Mouse (Mus musculus) cerebellum, postnatal 25 days (tissue): ENCODE results near the gene Aip.
A peak's percentile ranks its signal among the peaks of the same experiment; 100 is the strongest.
"Not testable (repeated sequence)": the region's sequence is repeated elsewhere in the genome, so short reads cannot be mapped to it uniquely, and the experiment has no call there.

Experiments used
- DNase-seq, 2 experiments: peaks; one replicate each; pipeline ENCODE4 v3.0.0; 2021; ENCODE audit warnings: mixed read lengths in 2 of 2

The Aip gene

GRCm38 (mm10) chr19:4134354-4134753 lies 8.7 kb upstream of the Aip start:
- peak in 1 of 2 experiments; percentile 27 for DNase-seq

- peak in 1 of 2 experiments; percentile 21 for DNase-seq
Measured at GRCm38 (mm10) chr19:4131768-4132167, 6.1 kb upstream of the Aip start.

DNA sequence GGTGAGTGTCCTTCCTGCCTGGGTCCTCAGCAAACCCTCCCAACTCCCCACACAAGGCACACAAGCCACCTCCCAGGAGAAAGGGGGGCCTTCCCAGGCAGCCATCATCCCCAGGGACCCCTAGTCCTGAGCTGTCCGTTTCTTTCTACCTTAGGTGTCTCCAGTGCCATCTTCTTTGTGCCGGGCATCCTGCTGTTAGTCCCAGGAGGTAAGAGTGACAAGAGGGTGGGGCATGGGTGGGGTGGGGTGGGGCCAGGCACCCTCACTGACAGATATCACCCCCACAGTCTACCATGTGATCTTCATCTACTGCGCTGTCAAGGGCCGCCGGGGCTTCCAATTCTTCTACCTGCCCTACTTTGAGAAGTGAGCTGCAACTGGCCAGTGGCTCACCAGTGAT lies 5.4 kb upstream of the Aip start:
- no peak for DNase-seq

- DNase-seq: no peak
Measured at GRCm38 (mm10) chr19:4130106-4130505, 4.4 kb upstream of the Aip start.

GRCm38 (mm10) chr19:4129462-4129861 lies 3.8 kb upstream of the Aip start:
- DNase-seq: peak in 1 of 2 experiments; percentile 22

DNA sequence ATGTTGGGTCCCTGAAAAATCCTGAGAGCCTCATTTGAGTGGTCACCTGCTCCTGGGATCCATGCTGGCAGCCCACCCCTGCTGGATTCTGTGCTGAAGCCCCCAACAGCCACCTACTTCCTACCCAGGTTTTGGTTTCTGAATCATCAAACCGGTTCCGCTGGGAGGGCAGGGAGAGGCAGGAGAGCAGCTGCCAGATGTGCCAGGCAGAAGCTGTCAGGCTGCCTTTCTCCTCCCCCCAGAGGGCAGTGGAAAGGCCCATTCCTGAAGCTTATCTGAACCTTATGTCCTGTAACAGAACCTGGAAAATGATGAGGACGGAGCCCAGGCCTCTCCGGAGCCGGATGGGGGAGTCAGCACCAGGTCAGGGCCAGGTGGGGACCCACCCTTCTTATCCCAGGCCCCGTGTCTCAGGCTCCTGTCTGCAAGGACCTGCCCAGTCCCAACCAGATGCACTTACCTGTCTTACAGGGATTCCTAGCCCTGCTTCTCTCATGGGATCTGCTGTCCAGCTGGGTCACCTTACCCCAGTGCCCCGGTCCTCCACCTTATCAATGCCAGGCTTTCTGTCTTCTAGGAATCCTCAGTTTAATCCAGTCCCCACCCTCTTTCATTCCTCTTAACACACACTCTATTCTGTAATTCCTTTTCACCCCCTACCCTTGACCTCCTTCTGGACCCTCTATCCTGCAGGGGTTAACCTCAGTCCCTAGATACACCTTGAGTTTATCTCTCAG lies 1.3 kb upstream of the Aip start:
- DNase-seq: peak; percentile 36 to 45

GRCm38 (mm10) chr19:4125268-4125667 lies 390 bp downstream of the Aip start:
- DNase-seq: not testable (repeated sequence)

DNA sequence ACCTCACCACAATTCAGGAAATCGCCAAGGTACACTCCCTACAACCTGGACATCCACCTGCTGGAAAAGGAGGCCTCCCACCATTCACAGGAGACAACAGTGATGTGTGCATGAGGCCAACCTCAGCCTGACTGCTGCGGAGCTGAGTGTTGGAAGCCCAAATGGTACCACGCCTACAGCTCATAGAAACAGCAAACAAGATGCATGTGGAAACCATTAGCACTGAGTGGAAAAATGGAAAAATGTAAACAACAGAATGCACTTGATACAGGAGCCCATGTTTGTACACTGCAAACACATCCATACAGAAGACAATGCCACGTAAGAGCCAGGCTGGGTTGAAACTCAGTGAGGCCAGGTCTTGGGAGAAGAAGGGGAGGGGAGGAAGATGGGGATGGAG lies 1.2 kb downstream of the Aip start:
- DNase-seq: no peak

DNA sequence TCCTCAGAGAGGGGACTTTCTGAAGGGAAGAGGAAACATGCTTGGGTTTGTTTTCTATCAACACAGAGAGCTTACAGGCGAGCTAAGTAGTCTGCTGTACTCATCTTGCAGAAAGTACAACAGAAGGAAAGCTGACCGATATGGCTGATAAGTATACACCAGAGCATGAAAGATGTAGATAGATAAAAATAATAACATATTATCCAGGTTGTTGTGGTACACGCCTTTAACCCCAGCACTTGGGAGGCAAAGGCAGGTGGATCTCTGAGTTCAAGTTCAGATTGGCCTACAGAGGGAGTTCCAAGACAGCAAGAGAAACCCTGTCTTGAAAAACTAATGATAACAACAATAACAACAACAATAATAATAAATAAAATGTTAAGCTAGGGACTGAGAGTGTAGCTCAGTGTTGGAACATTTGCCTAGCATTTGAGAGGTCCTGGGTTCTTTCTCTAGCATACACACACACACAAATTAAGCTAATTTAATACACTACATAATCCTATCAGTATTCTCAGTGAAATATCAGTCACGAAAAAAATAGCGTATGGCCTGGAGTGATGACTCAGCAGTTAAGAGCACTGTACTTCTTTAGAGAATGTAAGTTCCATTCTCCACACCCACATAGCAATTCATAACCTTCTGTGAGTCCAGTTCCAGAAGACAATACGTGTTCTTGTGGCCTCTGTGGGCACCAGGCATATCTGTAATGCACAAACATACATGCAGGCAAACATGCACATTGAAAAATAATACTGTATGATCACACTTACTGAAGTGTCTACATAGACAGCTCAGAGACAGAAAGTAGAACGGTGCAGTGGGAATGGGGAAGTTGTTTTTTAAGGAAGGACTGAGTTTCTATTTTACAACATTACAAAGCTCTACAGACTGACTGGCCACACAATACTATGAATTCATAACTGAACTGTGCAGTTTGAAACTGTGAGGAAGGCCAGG lies 3.0 kb downstream of the Aip start:
- DNase-seq: no peak

- not testable (repeated sequence) for DNase-seq
Measured at GRCm38 (mm10) chr19:4121896-4122295, 3.8 kb downstream of the Aip start.

GRCm38 (mm10) chr19:4121097-4121805 lies 4.4 kb downstream of the Aip start:
- DNase-seq: peak; percentile 99

DNA sequence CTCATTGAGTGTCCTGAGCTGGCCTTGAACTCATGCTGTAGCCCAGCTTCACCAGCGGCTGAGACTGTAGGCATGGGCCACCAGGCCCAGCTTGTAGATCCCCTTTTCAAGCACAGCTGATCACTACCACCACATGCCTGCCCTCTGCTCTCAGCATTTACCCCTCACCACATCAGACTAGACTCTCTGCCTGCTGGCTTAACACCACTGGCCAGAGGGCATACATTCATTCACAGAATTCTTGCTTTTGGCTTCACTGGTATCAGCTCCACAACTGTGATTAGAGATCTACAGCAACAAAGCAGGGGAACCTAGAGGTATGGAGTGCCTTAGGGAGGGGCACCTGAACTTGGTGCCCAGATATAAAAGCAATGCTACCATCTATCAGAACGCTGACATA lies 5.2 kb downstream of the Aip start:
- no peak for DNase-seq

DNA sequence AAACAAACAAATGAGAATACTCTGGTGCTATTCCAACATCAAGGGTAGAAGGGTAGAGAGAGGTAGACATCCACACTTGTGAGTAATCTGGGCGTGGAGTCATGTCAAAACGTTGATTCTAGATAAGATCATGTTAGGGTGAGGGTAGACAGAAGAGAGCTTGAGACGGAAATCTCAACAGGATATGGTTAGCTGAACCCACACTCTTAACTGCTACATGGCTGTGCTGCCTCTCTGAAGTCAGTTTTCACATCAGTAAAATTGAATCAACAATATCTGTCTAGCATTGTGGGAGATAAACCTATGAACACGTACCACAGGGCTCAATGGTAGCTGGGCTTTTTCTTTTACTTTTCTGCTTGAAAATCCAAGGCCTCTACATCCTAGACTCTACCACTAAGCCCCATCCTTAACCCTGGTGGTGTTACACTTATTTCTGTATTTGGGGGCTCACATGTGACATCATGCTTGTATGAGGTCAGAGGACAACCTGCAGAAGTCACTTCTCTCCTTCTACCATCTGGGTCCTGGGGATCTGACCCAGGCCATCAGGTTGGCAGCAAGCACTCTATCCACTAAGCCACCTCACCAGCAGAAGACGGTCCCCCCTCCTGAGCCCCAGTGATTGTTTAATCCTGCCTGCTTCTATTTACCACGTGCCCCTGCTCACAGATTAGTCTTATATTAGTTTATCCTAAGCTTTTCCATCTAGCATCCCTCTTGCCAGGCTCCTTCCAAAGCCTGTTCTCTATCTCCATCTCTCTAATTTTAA lies 5.8 kb downstream of the Aip start:
- no peak for DNase-seq

- DNase-seq: no peak
Measured at GRCm38 (mm10) chr19:4118350-4118749, 7.3 kb downstream of the Aip start.

DNA sequence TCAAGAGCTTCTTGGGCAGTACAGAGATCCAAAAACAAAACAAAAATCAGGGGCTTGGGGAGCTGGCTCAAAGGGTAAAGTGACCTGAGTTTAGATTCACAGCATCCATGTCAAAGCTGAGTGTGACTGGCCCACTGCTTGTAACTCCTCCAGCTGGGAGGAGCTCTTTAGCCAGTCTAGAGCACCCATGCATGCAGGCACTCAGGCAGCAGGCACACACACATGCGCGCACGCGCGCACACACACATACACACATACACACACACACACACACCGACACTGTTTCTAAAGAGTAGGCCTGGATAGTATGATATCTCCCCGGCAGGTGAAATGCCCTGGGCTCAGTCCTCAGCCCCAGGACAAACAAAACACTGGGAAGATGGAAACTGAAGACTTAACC lies 8.7 kb downstream of the Aip start:
- DNase-seq: no peak

GRCm38 (mm10) chr19:4115816-4116215 lies 9.8 kb downstream of the Aip start:
- no peak for DNase-seq

DNA sequence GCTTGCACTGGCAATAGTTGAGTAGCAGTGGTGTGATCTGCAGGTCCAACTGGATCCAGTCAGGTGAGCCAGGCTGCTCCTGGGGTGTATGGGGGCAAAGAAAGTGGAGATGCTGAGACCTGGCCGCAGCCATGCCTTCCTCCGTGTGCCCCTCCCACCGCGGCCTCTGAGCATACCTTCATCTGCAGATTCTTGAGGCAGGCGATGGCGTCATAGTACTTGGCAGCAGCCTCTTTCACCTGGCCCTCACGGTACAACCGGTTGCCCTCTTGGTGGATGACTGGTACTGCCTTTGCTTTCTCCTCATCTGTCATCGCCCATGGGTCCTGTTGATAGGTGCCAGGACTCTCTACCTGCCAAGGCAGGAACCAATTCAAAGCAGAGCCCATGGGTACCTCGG lies 10.5 kb downstream of the Aip start:
- no peak for DNase-seq

DNA sequence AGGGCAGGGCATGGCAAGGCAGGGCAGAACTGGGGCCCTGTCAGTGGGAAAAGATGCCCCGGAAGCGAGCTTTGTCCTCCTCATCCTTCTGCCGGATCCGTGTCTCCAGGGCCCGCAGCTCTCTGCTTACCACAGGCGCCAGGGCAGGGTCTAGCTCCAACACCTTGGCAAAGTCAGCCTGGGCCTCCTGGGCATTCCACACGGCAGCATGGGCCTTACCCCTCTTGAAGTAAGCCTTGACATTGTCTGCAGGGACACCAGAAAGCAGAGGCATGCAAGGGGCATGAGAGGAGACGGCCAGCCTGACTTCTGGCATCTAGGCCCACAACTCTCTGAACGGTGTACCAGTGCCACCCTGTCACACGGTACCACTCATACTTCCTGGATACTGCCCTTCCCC lies 11.1 kb downstream of the Aip start:
- peak in 1 of 2 experiments; percentile 50 for DNase-seq

GRCm38 (mm10) chr19:4113806-4114230 lies 11.8 kb downstream of the Aip start:
- peak in 1 of 2 experiments; percentile 38 for DNase-seq

DNA sequence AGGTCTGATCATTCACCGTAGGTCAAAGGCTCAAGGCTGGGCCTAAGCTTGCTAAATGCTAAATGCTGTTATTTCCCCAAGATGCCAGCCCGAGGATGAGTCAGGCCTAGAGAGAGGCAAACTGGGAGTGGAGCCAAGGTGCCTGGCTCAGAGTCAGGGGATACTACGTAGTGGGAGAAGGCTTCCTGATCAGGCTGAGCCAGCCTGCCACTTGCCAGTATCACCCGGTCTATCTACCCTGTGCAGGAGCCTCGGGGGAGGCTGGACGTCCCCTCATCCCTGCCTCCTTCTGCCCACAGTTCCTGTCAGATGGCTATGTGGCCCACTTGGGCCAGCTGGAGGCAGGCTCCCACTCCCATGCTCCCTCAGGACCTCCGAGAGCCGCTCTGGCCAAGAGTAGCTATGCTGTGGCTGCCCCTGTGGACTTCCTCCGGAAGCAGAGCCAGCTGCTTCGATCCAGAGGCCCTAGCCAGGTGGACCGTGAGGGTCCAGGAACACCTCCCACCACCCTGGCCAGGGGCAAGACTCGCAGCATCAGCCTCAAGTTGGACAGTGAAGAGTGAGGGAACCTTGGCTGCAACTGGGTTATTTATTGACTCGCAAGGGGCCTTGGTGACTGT lies 12.4 kb downstream of the Aip start:
- peak; percentile 99 for DNase-seq

GRCm38 (mm10) chr19:4112063-4112960 lies 13.3 kb downstream of the Aip start:
- DNase-seq: peak in 1 of 2 experiments; percentile 31
